Mouse (Mus musculus): ENCODE data around the gene Sar1a. TPM values are rescaled to one million over a fixed set of nuclear protein-coding genes. Genes with fewer than 3 reads are reported as not detected.

Sar1a gene
- polyA plus RNA-seq, 1 experiment from 2014 or later: 62.1 TPM

DNA sequence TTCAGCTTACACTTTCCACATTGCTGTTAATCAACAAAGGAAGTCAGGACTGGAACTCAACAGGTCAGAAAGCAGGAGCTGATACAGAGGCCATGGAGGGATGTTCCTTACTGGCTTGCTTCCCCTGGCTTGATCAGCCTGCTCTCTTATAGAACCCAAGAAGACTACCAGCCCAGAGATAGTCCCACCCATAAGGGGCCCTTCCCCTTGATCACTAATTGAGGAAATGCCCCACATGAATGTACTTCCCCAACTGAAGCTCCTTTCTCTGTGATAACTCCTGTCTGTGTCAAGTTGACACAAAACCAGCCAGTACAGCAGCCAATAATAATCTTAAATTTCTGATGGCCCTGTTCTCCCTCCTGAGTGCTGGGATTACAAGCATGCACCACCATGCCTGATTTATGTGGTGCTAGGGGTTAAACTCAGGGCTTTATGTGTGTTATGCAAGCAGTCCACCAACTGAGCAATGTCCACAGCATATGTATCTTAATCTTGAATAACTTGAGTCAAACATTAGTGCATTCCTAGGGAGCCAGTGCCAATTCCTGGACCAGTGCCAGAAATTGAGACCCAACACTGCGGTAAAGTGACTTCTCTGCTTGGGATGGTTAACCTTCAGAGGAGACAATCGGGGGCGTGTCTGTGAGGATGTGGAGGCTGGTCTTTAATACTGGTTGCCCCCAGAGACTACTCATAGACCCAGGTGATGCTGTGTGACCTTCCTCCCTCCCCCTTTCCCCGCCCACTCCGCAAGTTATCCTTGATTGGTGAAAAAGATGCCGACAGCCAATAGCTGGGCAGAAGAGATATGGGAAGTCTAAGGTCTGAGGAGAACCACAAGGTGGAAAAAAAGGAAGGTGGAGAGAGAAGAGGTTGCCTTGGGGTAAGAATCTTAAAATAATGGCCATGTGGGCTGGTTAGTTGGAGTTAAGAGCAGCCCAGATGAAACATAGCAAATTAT, 26.6 kb downstream of the Sar1a start:
- H3K27me3 ChIP-seq (ENCODE audit: insufficient read depth, low read length): no peaks in the 10 kb centered on the region
- peaks cover 15% of the 10 kb centered on the region for H3K36me3 ChIP-seq (replicated peaks; ENCODE audit: insufficient read depth, low read length)
- no peak overlapping the region for H3K27ac ChIP-seq (ENCODE audit: low read depth)
- H3K9ac ChIP-seq (replicated peaks): no peak overlapping the region
- H3K9me3 ChIP-seq (ENCODE audit: low read length): no peaks in the 10 kb centered on the region
- DNase-seq (no peak), ATAC-seq (no peak)
- no peak overlapping the region for H3K4me2 ChIP-seq (ENCODE audit: low read depth, low read length)
- H3K4me1 ChIP-seq (ENCODE audit: insufficient read depth): 0 out of 2 replicates have a peak, but pooled peaks cover 2% of the 10 kb centered on the region
- 63% methylated on average over 6 of the region's 6 CpGs for WGBS (ENCODE audit: insufficient replicate concordance)
- no peak for TF ChIP-seq EP300 (IDR thresholded peaks at IDR 0.05; ENCODE audit: low read depth)
- no peak for TF ChIP-seq CTCF (IDR thresholded peaks at IDR 0.05; ENCODE audit: low read depth)
- H3K4me3 ChIP-seq (ENCODE audit: low read depth, low read length): no peak overlapping the region

DNA sequence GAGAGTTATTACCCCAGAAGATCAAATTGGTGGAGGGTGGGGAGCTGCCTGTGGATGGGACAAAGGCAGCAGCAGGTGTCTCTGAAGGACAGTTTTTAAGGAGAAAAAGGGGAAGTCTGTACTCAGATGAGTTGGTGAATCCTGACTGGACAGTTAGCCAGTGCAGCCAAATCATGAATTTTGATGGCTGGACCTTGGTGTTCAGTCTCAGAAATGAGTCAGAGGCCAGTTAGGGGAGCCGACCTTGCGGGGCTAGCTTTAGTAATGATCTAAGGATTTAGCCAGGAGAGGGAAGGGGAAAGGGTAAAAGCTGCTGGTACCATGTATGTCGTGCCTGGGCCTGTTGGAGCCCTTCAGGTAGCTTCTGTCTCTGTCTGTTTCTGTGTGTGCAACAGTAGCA, 33.5 kb downstream of the Sar1a start:
- DNase-seq: no peak
- H3K4me1 ChIP-seq (ENCODE audit: insufficient read depth): peaks cover 23% of the 10 kb centered on the region
- WGBS (ENCODE audit: insufficient replicate concordance): 80% methylated on average over 3 of the region's 3 CpGs

DNA sequence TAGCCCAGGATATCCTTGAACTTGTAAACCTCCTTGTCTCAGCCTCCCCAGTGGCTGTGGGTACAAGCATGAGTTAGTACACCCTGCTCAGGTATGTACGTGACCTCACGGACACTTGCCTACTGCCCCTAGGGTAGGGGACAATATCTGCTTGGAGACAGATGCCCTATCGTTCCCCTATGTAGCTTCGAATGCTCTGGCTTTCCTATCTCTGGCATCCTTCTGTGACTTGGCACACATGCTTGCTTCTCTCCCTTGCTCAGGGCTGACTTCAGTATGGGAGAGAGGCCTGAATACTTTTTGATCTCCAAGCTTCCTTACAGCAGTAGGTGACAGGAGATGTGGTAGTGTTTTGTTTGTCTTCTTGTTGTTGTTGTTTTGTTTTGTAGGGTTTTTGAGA, 34.0 kb downstream of the Sar1a start:
- Histone ChIP-seq H3K9me3 (ENCODE audit: low read length) (no peaks in the 10 kb centered on the region), H3K4me2 (ENCODE audit: low read depth, low read length) (no peak overlapping the region), H3K36me3 (replicated peaks; ENCODE audit: insufficient read depth, low read length) (no peaks in the 10 kb centered on the region), H3K9ac (replicated peaks) (no peak overlapping the region), H3K4me3 (ENCODE audit: low read depth, low read length) (no peak overlapping the region), H3K4me1 (ENCODE audit: insufficient read depth) (peaks cover 23% of the 10 kb centered on the region), H3K27me3 (ENCODE audit: insufficient read depth, low read length) (no peaks in the 10 kb centered on the region), H3K27ac (ENCODE audit: low read depth) (no peak overlapping the region)
- peak; percentile 37; the same call in 1 of the 2 replicates for ATAC-seq
- TF ChIP-seq EP300 (IDR thresholded peaks at IDR 0.05; ENCODE audit: low read depth) (0 out of 2 replicates have a peak, but pooled peaks have one; percentile 24), CTCF (IDR thresholded peaks at IDR 0.05; ENCODE audit: low read depth) (no peak)
- 73% methylated on average over 4 of the region's 4 CpGs for WGBS (ENCODE audit: insufficient replicate concordance)
- no peak for DNase-seq

More for the DNA sequence above, 33.5 kb downstream of the Sar1a start:
- no peak overlapping the region for H3K27ac ChIP-seq (ENCODE audit: low read depth)
- no peaks in the 10 kb centered on the region for H3K9me3 ChIP-seq (ENCODE audit: low read length)
- H3K27me3 ChIP-seq (ENCODE audit: insufficient read depth, low read length): no peaks in the 10 kb centered on the region
- TF ChIP-seq EP300 (IDR thresholded peaks at IDR 0.05; ENCODE audit: low read depth) (no peak), CTCF (IDR thresholded peaks at IDR 0.05; ENCODE audit: low read depth) (no peak)
- ATAC-seq: no peak
- H3K4me2 ChIP-seq (ENCODE audit: low read depth, low read length): no peak overlapping the region
- no peak overlapping the region for H3K9ac ChIP-seq (replicated peaks)
- no peak overlapping the region for H3K4me3 ChIP-seq (ENCODE audit: low read depth, low read length)
- no peaks in the 10 kb centered on the region for H3K36me3 ChIP-seq (replicated peaks; ENCODE audit: insufficient read depth, low read length)

DNA sequence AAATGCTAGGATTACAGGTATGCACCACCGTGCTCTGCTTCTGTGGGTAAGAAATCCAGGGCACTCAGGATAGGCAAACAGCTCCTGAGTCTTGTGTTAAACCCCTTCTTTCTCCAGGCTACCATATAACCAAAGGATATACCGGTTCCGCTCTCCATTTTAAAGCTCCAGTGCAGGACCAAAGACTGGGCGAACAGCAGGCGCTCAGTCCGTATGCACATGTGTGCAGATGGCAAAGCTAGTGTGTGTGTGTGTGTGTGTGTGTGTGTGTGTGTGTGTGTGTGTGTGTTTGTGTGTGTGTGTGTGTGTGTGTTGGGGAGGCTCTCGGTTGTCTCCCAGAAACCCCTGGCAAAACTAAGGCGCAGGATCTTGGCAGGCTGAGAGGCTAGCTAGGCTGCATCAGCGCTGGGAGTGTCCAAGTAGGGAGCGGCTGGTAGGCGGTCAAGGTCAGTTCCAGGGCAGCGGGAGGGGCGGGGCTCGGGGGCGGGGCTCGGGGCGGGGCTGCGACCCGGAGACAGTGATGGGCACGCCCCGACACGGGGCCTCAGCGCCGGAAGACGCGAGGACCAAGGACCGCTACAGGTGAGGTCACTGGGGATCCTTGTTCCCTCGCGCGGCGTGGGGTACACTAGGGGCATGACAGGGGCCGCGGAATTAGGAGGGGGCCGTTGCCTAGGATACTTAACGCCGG, 34.8 kb downstream of the Sar1a start, which contains the start of gene Aifm2:
Gene Aifm2 (plus strand): TSS at position 493 of the 691 bp plus-strand sequence.
- no peak for TF ChIP-seq EP300 (IDR thresholded peaks at IDR 0.05; ENCODE audit: low read depth)
- TF ChIP-seq CTCF (IDR thresholded peaks at IDR 0.05; ENCODE audit: low read depth): no peak
- no peaks in the 10 kb centered on the region for H3K36me3 ChIP-seq (replicated peaks; ENCODE audit: insufficient read depth, low read length)
- peak within 1 kb of the TSS; percentile 59 for H3K4me3 ChIP-seq (ENCODE audit: low read depth, low read length)
- H3K9ac ChIP-seq (replicated peaks): peak within 1 kb of the TSS; percentile 59
- H3K4me2 ChIP-seq (ENCODE audit: low read depth, low read length): peak within 1 kb of the TSS; percentile 84
- 15% methylated on average over 27 of the region's 36 CpGs for WGBS (ENCODE audit: insufficient replicate concordance)
- ATAC-seq (peak; percentile 85), DNase-seq (peak; percentile 89)
- no peaks in the 10 kb centered on the region for H3K27me3 ChIP-seq (ENCODE audit: insufficient read depth, low read length)
- peaks cover 23% of the 10 kb centered on the region for H3K4me1 ChIP-seq (ENCODE audit: insufficient read depth)
- H3K27ac ChIP-seq (ENCODE audit: low read depth): 0 out of 2 replicates have a peak within 1 kb of the TSS, but pooled peaks have one; percentile 35
- no peaks in the 10 kb centered on the region for H3K9me3 ChIP-seq (ENCODE audit: low read length)

DNA sequence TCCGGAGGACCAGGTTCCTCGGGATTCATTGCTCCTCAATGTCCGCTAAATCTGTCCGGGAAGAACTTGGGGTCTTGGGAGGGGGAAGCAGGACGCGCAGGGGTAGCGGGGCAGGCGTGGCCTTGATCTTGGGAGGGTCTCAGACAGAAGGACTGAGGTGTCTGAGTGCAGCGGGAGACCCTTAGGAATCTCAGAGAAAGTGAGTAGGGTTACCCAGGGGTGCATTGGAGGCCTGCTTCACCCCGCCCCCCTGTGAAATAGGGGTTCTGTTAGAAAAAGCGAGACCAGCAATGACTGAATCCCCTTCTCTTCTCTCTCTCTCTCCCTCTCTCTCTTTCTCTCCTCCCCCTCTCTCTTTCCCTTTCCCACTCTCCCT, 35.4 kb downstream of the Sar1a start:
- Histone ChIP-seq H3K4me3 (ENCODE audit: low read depth, low read length) (peak overlapping the region; percentile 59), H3K9ac (replicated peaks) (peak overlapping the region; percentile 59), H3K36me3 (replicated peaks; ENCODE audit: insufficient read depth, low read length) (no peaks in the 10 kb centered on the region), H3K4me1 (ENCODE audit: insufficient read depth) (peaks cover 23% of the 10 kb centered on the region), H3K27ac (ENCODE audit: low read depth) (no peak overlapping the region), H3K9me3 (ENCODE audit: low read length) (no peaks in the 10 kb centered on the region), H3K4me2 (ENCODE audit: low read depth, low read length) (peak overlapping the region; percentile 84), H3K27me3 (ENCODE audit: insufficient read depth, low read length) (no peaks in the 10 kb centered on the region)
- TF ChIP-seq CTCF (IDR thresholded peaks at IDR 0.05; ENCODE audit: low read depth) (no peak), EP300 (IDR thresholded peaks at IDR 0.05; ENCODE audit: low read depth) (no peak)
- no peak for DNase-seq
- ATAC-seq: 0 out of 2 replicates have a peak, but pooled peaks have one; percentile 17
- WGBS (ENCODE audit: insufficient replicate concordance): 5% methylated on average over 11 of the region's 11 CpGs

All from liver, postnatal 0 days (tissue).